Mouse (Mus musculus) hindbrain, postnatal 0 days (tissue): ENCODE results near the gene Ltb. TPM values are rescaled to one million over a fixed set of nuclear protein-coding genes. Genes with fewer than 3 reads are reported as not detected.

ENCODE experiments used
- ATAC-seq: fragments of 200-750 bp; cut with Nextera tagmentation; 2 replicates; pipeline ENCODE4 v1.8.0; 2017; ENCODE audit warnings: mild to moderate bottlenecking, moderate TSS enrichment, moderate library complexity
- DNase-seq: peaks from one replicate; pipeline ENCODE4 v3.0.0-alpha.2; 2015; ENCODE audit warnings: low spot score
- H3K27ac ChIP-seq: fragments of 300-500 bp; sonication (generic); 2 replicates; pipeline ENCODE4 v1.5.1; 2014; ENCODE audit warnings: mild to moderate bottlenecking
- H3K27me3 ChIP-seq: fragments of 300-500 bp; sonication (generic); 2 replicates; pipeline ENCODE4 v1.6.1; 2014; ENCODE audit warnings: low read length, mixed read lengths; ENCODE audit not compliant: insufficient read depth
- H3K36me3 ChIP-seq: fragments of 300-500 bp; sonication (generic); 2 replicates; pipeline ENCODE4 v1.6.1; 2014; ENCODE audit warnings: low read length, mixed read lengths; ENCODE audit not compliant: insufficient read depth
- H3K4me1 ChIP-seq: fragments of 300-500 bp; sonication (generic); 2 replicates; pipeline ENCODE4 v1.6.1; 2014; ENCODE audit warnings: antibody characterized with exemption, low read length, mixed read lengths; ENCODE audit not compliant: insufficient read depth
- H3K4me2 ChIP-seq: fragments of 300-500 bp; sonication (generic); 2 replicates; pipeline ENCODE4 v1.6.1; 2014; ENCODE audit warnings: low read depth, mild to moderate bottlenecking, low read length, moderate library complexity, mixed read lengths
- H3K4me3 ChIP-seq: fragments of 300-500 bp; sonication (generic); 2 replicates; pipeline ENCODE4 v1.5.1; 2014; ENCODE audit warnings: low read length
- H3K9ac ChIP-seq: fragments of 300-500 bp; sonication (generic); replicated peaks from 2 replicates; pipeline ENCODE4 v1.6.1; 2014; ENCODE audit warnings: mild to moderate bottlenecking, low read length, moderate library complexity, mixed read lengths
- H3K9me3 ChIP-seq: fragments of 300-500 bp; sonication (generic); 2 replicates; pipeline ENCODE4 v1.6.1; 2016; ENCODE audit warnings: low read length, mixed read lengths
- CTCF ChIP-seq: IDR thresholded peaks from 2 replicates; pipeline ENCODE4 v1.5.1; 2016; ENCODE audit warnings: antibody characterized with exemption, control low read depth, low read depth
- WGBS: fragments of 180-500 bp; shearing (Covaris S2); extraction: QIAGEN DNeasy Blood & Tissue Kit; methylation state at CpG from one replicate; pipeline ENCODE4 v1.1.7; 2014; 5-methylcytosine and 5-hydroxymethylcytosine counted together
- polyA plus RNA-seq: library from polyadenylated mRNA; unstranded; fragments of >200 nt; fragmentation: Nextera tagmentation; extraction: Ambion mirVana; gene quantifications from 2 replicates; pipeline ENCODE4 v1.2.1, GENCODE M21; 2015
- total RNA-seq: library from RNA; depleted of rRNA; stranded (reverse); fragments of >200 nt; gene quantifications from 2 replicates; pipeline ENCODE4 v1.2.3, GENCODE M21; 2014

The Ltb gene
- total and polyA plus RNA-seq, 2 experiments from 2014 or later, result 1.2 TPM; not detected in 1

DNA sequence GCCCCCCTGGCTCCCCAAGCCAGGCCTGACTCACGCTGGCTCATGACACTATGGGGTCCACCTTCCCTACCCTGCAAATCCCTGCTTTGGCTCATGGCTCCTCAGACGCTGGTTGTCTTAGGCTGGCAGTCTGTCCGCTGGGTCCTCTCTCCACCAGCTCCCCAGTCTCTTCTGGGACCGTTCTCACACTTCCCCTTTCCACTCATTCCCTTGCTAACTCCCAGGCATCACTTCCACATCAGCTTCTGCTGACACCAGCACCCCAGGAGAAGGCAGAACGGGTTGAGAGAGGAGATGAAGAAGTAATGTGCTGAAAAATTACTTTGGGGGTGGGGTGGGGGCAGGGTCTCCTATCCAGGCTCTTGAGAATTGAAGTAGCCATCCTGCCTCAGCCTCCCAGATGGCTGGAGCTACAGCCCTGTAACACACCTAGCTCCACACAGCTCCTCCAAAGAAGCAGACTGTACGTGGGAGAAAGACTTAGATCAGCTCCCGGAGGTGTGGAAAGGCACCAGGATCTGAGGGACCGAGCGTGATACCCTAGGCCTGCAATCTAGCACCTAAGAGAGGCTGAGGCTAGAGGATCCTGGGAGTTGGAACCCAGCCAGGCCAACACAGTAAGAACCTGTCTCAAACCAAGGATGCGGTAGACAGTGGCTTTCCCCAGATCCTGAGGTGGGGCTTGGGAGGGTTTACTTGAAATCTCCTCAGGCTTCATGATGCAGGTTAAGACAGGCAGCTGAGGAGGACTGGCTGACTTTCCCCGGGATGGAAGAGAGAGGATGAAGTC is 21.6 kb upstream of the Ltb start:
- no peak overlapping the region for H3K27ac ChIP-seq
- no peak for TF ChIP-seq CTCF
- H3K36me3 ChIP-seq, result no peaks in the 10 kb centered on the region
- DNase-seq (no peak), ATAC-seq (no peak)
- no peaks in the 10 kb centered on the region for H3K27me3 ChIP-seq
- WGBS, result 69% methylated on average over 11 of the region's 11 CpGs
- no peak overlapping the region for H3K4me2 ChIP-seq
- no peak overlapping the region for H3K4me3 ChIP-seq
- H3K4me1 ChIP-seq, result no peaks in the 10 kb centered on the region
- H3K9me3 ChIP-seq, result no peaks in the 10 kb centered on the region
- no peak overlapping the region for H3K9ac ChIP-seq

- Histone ChIP-seq H3K27ac (no peak overlapping the region), H3K4me2 (no peak overlapping the region), H3K36me3 (no peaks in the 10 kb centered on the region), H3K9me3 (no peaks in the 10 kb centered on the region), H3K27me3 (no peaks in the 10 kb centered on the region), H3K4me1 (no peaks in the 10 kb centered on the region), H3K4me3 (no peak overlapping the region), H3K9ac (no peak overlapping the region)
- WGBS, result 81% methylated on average over 3 of the region's 3 CpGs
- ATAC-seq, result no peak
- TF ChIP-seq CTCF, result no peak
- DNase-seq, result no peak
These were observed 20.9 kb upstream of the Ltb start for GRCm38 (mm10) chr17:35173329-35173728.

DNA sequence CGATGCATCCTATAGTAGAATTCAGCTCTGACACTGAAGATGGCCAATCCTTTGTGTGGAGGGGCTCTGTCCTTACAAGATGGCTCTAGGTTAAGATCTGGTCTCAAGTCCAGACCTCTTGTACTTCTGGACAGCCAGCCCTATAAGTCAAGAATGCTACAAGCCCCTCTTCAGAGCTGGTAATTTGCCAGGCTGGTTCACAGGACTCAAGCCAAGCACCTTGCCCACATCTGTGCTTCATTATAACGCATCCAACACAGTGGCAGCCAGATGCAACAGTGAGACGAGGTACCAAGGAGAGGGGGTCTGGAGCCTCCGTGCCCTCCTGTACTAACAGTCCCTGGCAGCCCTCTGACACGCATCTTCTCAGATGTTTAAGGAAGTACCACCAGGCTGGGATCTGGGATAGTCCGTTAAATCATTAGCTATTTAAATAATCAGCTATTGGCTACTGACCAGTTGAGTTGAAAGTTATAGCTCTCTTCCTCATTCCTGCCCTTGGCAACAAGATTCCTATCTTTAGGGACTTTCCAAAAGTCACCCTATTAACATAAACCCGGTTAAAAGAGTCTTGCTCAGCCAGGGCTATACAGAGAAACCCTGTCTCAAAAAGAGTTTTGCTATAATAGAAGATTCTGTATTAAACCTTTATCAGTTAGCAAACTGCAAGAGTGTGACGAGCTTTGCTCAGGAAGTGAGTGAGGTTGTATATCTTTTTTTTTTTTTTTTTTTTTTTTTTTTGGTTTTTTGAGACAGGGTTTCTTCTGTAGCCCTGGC is 19.9 kb upstream of the Ltb start:
- Histone ChIP-seq H3K4me2 (no peak overlapping the region), H3K4me3 (no peak overlapping the region), H3K9ac (no peak overlapping the region), H3K27ac (no peak overlapping the region), H3K4me1 (no peaks in the 10 kb centered on the region), H3K36me3 (no peaks in the 10 kb centered on the region), H3K9me3 (no peaks in the 10 kb centered on the region), H3K27me3 (no peaks in the 10 kb centered on the region)
- DNase-seq (no peak), ATAC-seq (no peak)
- TF ChIP-seq CTCF, result no peak
- WGBS, result 71% methylated on average over 8 of the region's 8 CpGs

- no peak for TF ChIP-seq CTCF
- Histone ChIP-seq H3K4me2 (no peak overlapping the region), H3K9ac (no peak overlapping the region), H3K36me3 (no peaks in the 10 kb centered on the region), H3K27me3 (no peaks in the 10 kb centered on the region), H3K4me3 (no peak overlapping the region), H3K27ac (no peak overlapping the region), H3K9me3 (no peaks in the 10 kb centered on the region), H3K4me1 (no peaks in the 10 kb centered on the region)
- DNase-seq, result no peak
- ATAC-seq, result no peak
- 75% methylated on average over 6 of the region's 6 CpGs for WGBS
These were observed 18.9 kb upstream of the Ltb start for GRCm38 (mm10) chr17:35175382-35175781.

GRCm38 (mm10) chr17:35175968-35176367 is 18.3 kb upstream of the Ltb start, which contains the start of gene Aif1:
TSS of gene Aif1 (minus strand) at chr17:35176068.
- H3K4me2 ChIP-seq, result no peak within 1 kb of the TSS
- no peak for TF ChIP-seq CTCF
- no peak for DNase-seq
- H3K4me1 ChIP-seq, result no peaks in the 10 kb centered on the region
- no peaks in the 10 kb centered on the region for H3K36me3 ChIP-seq
- no peak within 1 kb of the TSS for H3K4me3 ChIP-seq
- H3K27me3 ChIP-seq, result no peaks in the 10 kb centered on the region
- WGBS, result 41% methylated on average over 2 of the region's 2 CpGs
- no peak within 1 kb of the TSS for H3K27ac ChIP-seq
- no peak for ATAC-seq
- H3K9me3 ChIP-seq, result no peaks in the 10 kb centered on the region
- H3K9ac ChIP-seq, result no peak within 1 kb of the TSS

GRCm38 (mm10) chr17:35178528-35178927 is 15.7 kb upstream of the Ltb start:
- H3K9me3 ChIP-seq, result no peaks in the 10 kb centered on the region
- DNase-seq (peak; percentile 69), ATAC-seq (no peak)
- no peaks in the 10 kb centered on the region for H3K4me1 ChIP-seq
- no peak overlapping the region for H3K27ac ChIP-seq
- no peaks in the 10 kb centered on the region for H3K36me3 ChIP-seq
- H3K27me3 ChIP-seq, result no peaks in the 10 kb centered on the region
- no peak overlapping the region for H3K9ac ChIP-seq
- WGBS, result 15% methylated on average over 5 of the region's 5 CpGs
- TF ChIP-seq CTCF, result peak; percentile 77
- H3K4me2 ChIP-seq, result no peak overlapping the region
- H3K4me3 ChIP-seq, result no peak overlapping the region
